9 mouse cellular contexts compared by ENCODE assay signal in genomic region chr15:82922755-82923154, GRCm38 (mm10).
A peak's percentile ranks its signal among the peaks of the same experiment; 100 is the strongest.
DNase-seq lines count a peak whose midpoint lies in the region; ATAC-seq and TF ChIP-seq lines count a peak whose summit lies in the region.
"Had no signal": no experiment of that assay in that cellular context is flagged by ENCODE, and none has a peak within 500 bp of the region (broad histone marks: within the 10 kb centered on the region; RNA-seq: fewer than 3 reads in every experiment).

No protein-coding gene starts in this region.

- peak overlapping the region; percentile 36 to 73 for H3K27ac ChIP-seq in heart, embryonic 14.5 days (replicated peaks in 1 of 2; ENCODE audit: control insufficient read depth in 1 of 2, insufficient read depth in 1 of 2, low read depth in 2 of 2, low read length in 2 of 2)
- no peak overlapping the region for H3K27ac ChIP-seq in neural tube, embryonic 12.5 days
- peak overlapping the region; percentile 60 for H3K27ac ChIP-seq in intestine, embryonic 15.5 days
- H3K27ac ChIP-seq in stomach, postnatal 0 days (replicated peaks) = no peak overlapping the region

- H3K4me2 ChIP-seq in heart, embryonic 14.5 days (ENCODE audit: low read length) = peak overlapping the region; percentile 55
- peak overlapping the region; percentile 26; the same call in 1 of the 2 replicates for H3K4me2 ChIP-seq in neural tube, embryonic 12.5 days (replicated peaks)
- peak overlapping the region; percentile 35; the same call in 1 of the 2 replicates for H3K4me2 ChIP-seq in intestine, embryonic 15.5 days (replicated peaks)
- H3K4me2 ChIP-seq in stomach, postnatal 0 days (replicated peaks; ENCODE audit: low read depth) = no peak overlapping the region

- ATAC-seq in heart, embryonic 14.5 days (ENCODE audit: insufficient number of reproducible peaks, insufficient read depth, low FRiP score, low read depth) = no peak
- ATAC-seq in neural tube, embryonic 12.5 days (ENCODE audit: low FRiP score, low read depth) = no peak
- no peak for ATAC-seq in intestine, embryonic 15.5 days
- no peak for ATAC-seq in stomach, postnatal 0 days (ENCODE audit: low FRiP score, low TSS enrichment)
- ATAC-seq: inflammation-experienced regulatory T-cells, adult 6 months had no signal

- peaks cover 43 to 55% of the 10 kb centered on the region in 2 experiments for H3K4me1 ChIP-seq in heart, embryonic 14.5 days (ENCODE audit: control insufficient read depth in 2 of 2, insufficient read depth in 2 of 2, low read length in 2 of 2)
- H3K4me1 ChIP-seq in neural tube, embryonic 12.5 days = peaks cover 80% of the 10 kb centered on the region
- H3K4me1 ChIP-seq in intestine, embryonic 15.5 days (replicated peaks) = peaks cover 73% of the 10 kb centered on the region
- H3K4me1 ChIP-seq in stomach, postnatal 0 days (replicated peaks; ENCODE audit: control insufficient read depth, insufficient read depth) = peaks cover 10% of the 10 kb centered on the region; the same call in 1 of the 2 replicates

- H3K27me3 ChIP-seq in heart, embryonic 14.5 days (ENCODE audit: control insufficient read depth, insufficient read depth, low read length) = peaks cover 26% of the 10 kb centered on the region
- H3K27me3 ChIP-seq in neural tube, embryonic 12.5 days (replicated peaks) = peaks cover 49% of the 10 kb centered on the region
- no peaks in the 10 kb centered on the region; the same call in 1 of the 2 replicates for H3K27me3 ChIP-seq in intestine, embryonic 15.5 days (replicated peaks)
- H3K27me3 ChIP-seq in stomach, postnatal 0 days (ENCODE audit: control insufficient read depth, insufficient read depth, low read length) = no peaks in the 10 kb centered on the region; the same call in 1 of the 2 replicates

- 51% methylated on average over 4 of the region's 4 CpGs for WGBS in heart, embryonic 14.5 days
- 67% methylated on average over 4 of the region's 4 CpGs for WGBS in neural tube, embryonic 12.5 days
- 48% methylated on average over 4 of the region's 4 CpGs for WGBS in intestine, embryonic 15.5 days
- WGBS in stomach, postnatal 0 days = 59% methylated on average over 4 of the region's 4 CpGs

- no peaks in the 10 kb centered on the region for H3K36me3 ChIP-seq in heart, embryonic 14.5 days (ENCODE audit: control insufficient read depth, insufficient read depth, low read length)
- H3K36me3 ChIP-seq in neural tube, embryonic 12.5 days = no peaks in the 10 kb centered on the region
- no peaks in the 10 kb centered on the region for H3K36me3 ChIP-seq in intestine, embryonic 15.5 days
- H3K36me3 ChIP-seq in stomach, postnatal 0 days (ENCODE audit: control insufficient read depth, insufficient read depth, low read length) = no peaks in the 10 kb centered on the region

- peak overlapping the region in 1 of 2 experiments; percentile 11; a peak in 2 of 4 replicates for H3K4me3 ChIP-seq in heart, embryonic 14.5 days (ENCODE audit: control insufficient read depth in 1 of 2, insufficient read depth in 1 of 2, low read depth in 1 of 2, low read length in 2 of 2)
- H3K4me3 ChIP-seq in neural tube, embryonic 12.5 days = no peak overlapping the region
- no peak overlapping the region for H3K4me3 ChIP-seq in intestine, embryonic 15.5 days (replicated peaks)
- no peak overlapping the region for H3K4me3 ChIP-seq in stomach, postnatal 0 days (ENCODE audit: low read depth, low read length)

- no peak for TF ChIP-seq EP300 in stomach, postnatal 0 days (optimal IDR thresholded peaks at IDR 0.05)

- intact Hi-C loops in heart, postnatal 25 days (cut with DNase I) = no loop called here

- TF ChIP-seq CTCF in stomach, postnatal 0 days (IDR thresholded peaks at IDR 0.05; ENCODE audit: low read depth) = peak; percentile 47

- no peaks in the 10 kb centered on the region for H3K9me3 ChIP-seq in heart, embryonic 14.5 days (ENCODE audit: control insufficient read depth, low read length)
- no peaks in the 10 kb centered on the region for H3K9me3 ChIP-seq in neural tube, embryonic 12.5 days
- H3K9me3 ChIP-seq in intestine, embryonic 15.5 days = no peaks in the 10 kb centered on the region
- H3K9me3 ChIP-seq in stomach, postnatal 0 days (ENCODE audit: control insufficient read depth, low read length) = no peaks in the 10 kb centered on the region

- H3K9ac ChIP-seq in heart, embryonic 14.5 days (ENCODE audit: low read length) = 0 out of 2 replicates have a peak overlapping the region, but pooled peaks have one; percentile 27
- no peak overlapping the region for H3K9ac ChIP-seq in neural tube, embryonic 12.5 days
- no peak overlapping the region for H3K9ac ChIP-seq in intestine, embryonic 15.5 days
- no peak overlapping the region for H3K9ac ChIP-seq in stomach, postnatal 0 days (ENCODE audit: low read length)

- DNase-seq in heart, postnatal 25 days (ENCODE audit: low spot score) = no peak
- no peak for DNase-seq in neural tube, embryonic 10.5 days (ENCODE audit: extremely low spot score, low spot score)
- DNase-seq in stomach, postnatal 0 days (ENCODE audit: low spot score) = no peak
- no peak for DNase-seq in layer of hippocampus, adult 18-20 months (ENCODE audit: low spot score in 2 of 2)
- no peak for DNase-seq in thymus, postnatal 10 days (ENCODE audit: low spot score in 2 of 2)

Comparison
In these comparisons a context has a peak if more than half of its experiments do, and no peak if none do; other contexts are left out.
1. H3K27ac ChIP-seq: peak in heart, embryonic 14.5 days (2 of 2) and intestine, embryonic 15.5 days (single experiment); none in neural tube, embryonic 12.5 days (single experiment) and stomach, postnatal 0 days (single experiment).